Mouse (Mus musculus) heart, postnatal 0 days (tissue): Measurements from ENCODE around the gene Olfr94.

Experiments
- CTCF ChIP-seq: IDR thresholded peaks from 2 replicates; pipeline ENCODE4 v1.5.1; 2016; ENCODE audit warnings: antibody characterized with exemption, control low read depth, low read depth
- EP300 ChIP-seq: IDR thresholded peaks from 2 replicates; pipeline ENCODE4 v1.6.1; 2016; ENCODE audit warnings: antibody characterized with exemption, low read depth

DNA sequence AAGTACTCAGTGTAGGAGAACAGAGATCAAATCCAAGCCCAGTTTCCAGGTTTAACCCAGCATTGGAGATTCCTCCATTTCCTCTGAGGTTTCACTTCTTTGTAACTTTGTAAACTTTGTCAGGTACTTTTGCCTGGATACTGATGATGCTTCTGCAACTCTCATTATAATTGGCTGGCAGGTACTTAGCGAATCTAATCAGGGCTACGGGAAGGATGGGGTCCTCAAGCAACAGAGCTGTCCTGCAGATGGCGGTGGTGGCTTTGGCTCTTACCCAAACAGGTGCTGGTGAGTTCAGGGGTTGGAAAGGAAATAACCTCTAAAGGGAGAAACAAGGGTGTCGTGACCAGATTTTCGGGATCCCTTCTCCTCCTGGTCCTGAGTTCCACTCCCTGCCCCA lies 45.9 kb upstream of the Olfr94 start:
- TF ChIP-seq CTCF, result no peak
- TF ChIP-seq EP300, result no peak
